Mouse (Mus musculus) v-Abl transformed pro-B cells (cell line): ENCODE data around the gene Olfml3.

Source experiments
- in situ Hi-C, 2 experiments: fragments of 400-800 bp; cut with MboI; formaldehyde crosslinking; loops; one replicate each; pipeline ENCODE4 v1.15.1; 2025; ENCODE audit not compliant: unreplicated experiment in 2 of 2

Gene Olfml3

DNA sequence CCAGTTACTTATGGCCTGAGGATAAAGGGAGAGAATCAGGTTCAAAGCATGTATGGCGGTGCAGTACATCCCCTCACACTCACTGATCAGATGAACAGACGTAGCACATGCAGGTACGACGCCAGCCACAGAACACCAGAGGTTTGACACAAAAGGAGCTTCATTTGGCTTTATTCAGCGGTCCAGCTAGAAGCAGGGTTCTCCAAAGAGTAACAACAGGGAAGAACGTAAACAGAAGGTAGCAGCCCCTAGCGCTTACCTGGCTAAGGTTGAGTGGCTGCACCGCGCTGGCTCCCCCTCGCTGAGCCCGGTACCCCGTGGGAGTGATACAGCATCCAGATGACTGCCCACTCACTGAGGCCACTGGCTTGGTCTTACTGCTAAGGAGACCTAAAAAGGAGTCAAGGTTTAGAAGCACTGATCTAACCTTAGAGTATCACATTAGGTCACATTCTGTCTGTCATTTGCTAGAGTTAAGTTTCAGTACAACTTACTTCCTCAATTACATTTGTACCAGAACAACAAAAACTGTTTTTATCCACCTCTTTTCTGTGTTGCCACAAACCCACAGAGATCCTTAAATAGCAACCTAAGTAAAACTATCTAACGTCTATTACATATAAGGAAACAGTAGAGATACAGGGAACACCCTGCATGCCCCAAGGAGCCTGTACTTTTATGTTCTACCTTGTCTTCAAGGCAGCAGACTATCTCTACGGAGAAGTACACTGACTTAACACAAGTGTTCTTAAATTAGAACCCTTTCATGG, 7.4 kb upstream of the Olfml3 start:
- in situ Hi-C loops: loop anchor here in 1 of 2 experiments (25.0 kb wide), 1 partner anchor 708 kb away; no protein-coding TSS in a partner anchor

DNA sequence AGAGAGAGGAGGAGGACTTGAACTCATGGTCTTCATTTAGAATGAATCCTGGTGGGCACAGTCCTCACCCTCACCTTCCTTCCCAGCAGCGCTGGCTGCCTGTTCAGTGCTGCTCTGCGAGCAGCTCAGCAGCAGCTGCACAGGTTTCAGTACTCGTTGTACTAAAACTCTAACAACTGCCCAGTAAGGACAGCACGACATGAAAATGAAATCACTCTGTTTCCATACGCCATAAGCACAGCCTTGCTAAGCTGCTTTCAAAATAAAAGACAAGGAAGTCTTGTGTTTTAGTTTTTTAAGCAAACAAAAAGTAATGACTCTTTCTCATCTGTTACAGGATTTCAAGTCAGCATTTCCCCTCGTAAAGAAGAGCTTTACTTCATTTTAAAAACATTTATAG, 5.4 kb upstream of the Olfml3 start:
- in situ Hi-C loops: loop anchor here (5.0 to 25.0 kb wide), 2 partner anchors 44 to 706 kb away; no protein-coding TSS in a partner anchor

DNA sequence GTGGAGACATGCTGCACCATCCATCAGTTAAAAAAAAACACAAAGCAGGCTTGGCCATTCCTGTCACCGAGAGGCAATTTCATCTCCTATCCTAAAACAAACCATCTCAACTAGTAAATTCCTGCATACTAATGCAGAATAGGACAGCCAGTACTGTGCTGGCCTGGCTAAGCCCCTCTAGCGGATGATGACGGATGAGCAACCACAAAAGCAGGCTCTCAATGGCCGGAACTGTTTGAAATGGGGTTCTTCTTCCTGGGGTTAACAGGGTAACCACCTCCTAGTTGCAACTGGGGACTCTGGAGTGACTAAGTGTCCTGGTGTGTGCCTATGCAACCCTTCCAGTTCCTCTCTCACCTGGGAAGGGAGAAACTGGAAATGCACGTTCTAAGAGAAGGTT, 2.5 kb upstream of the Olfml3 start:
- in situ Hi-C loops: loop anchor here (5.0 to 25.0 kb wide), 2 partner anchors 47 to 703 kb away; no protein-coding TSS in a partner anchor

DNA sequence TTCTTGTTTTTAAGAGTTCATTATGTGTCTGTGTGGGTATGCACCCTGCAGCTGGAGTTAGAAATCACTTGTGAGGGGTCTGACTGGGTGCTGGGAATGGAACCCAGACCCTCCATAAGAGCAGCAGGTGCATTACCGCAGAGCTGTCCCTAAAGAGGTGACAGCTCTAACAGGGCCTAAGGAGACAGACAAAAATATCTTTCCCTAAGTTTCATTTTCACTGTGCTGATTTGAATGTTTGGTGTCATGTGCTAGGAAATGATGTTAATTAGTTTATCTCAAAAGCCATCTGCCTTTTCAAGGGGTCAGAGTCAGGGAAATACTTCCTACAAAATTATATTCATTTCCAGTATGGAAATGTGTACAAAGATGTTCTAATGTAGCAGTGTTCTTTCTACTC, 1.5 kb upstream of the Olfml3 start, which contains the start of gene Gm10964:
Gm10964 (plus strand) TSS at position 38 of the 400 bp plus-strand sequence.
- in situ Hi-C loops: loop anchor here (5.0 to 25.0 kb wide), 9 partner anchors 145 to 945 kb away; no protein-coding TSS in a partner anchor

DNA sequence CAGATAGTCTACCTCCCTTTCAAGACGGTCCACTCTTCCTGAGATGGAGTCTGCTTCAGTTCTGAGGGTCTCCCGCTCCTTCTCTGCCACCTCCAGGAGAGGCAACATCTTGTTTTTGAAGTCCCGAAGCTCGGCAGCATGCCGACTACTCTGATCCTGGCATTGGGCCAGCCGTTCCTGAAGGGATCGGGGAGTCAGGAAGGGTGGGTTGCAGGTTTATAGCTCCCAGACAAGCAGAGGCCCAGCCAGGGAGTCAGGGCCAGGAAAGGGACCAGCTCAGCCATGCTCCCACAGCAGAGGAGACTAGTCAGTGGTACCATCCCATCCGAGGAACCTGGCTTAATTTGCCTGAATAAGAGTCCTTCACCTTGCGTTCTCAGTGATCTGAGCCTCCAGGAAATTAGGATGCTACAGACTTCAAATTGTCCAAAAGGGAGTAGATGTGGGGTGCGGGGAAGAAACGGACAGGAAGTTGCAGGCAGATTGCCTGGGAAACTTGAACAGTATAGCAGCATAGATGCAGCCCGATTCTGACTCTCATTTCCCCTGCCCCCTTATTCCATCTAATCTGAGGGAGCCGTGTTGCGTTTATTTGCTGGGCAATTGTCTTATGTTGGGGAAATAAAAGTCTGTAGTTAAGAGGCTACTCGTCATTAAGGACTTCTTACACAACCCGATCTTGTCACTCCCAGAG, 593 bp downstream of the Olfml3 start:
- in situ Hi-C loops: loop anchor here (5.0 to 25.0 kb wide), 9 partner anchors 148 to 948 kb away; no protein-coding TSS in a partner anchor

GRCm38 (mm10) chr3:103735776-103736600, 1.8 kb downstream of the Olfml3 start:
- in situ Hi-C loops: loop anchor here (5.0 to 25.0 kb wide), 9 partner anchors 149 to 949 kb away; no protein-coding TSS in a partner anchor

GRCm38 (mm10) chr3:103734696-103735519, 2.9 kb downstream of the Olfml3 start:
- in situ Hi-C loops: loop anchor here (5.0 to 25.0 kb wide), 9 partner anchors 150 to 950 kb away; no protein-coding TSS in a partner anchor

GRCm38 (mm10) chr3:103733799-103734695, 3.8 kb downstream of the Olfml3 start:
- in situ Hi-C loops: loop anchor here (10.0 to 25.0 kb wide), 6 partner anchors 151 to 951 kb away; no protein-coding TSS in a partner anchor

- in situ Hi-C loops: loop anchor here (10.0 to 25.0 kb wide), 6 partner anchors 152 to 952 kb away; no protein-coding TSS in a partner anchor
Observed at GRCm38 (mm10) chr3:103733176-103733575, 4.6 kb downstream of the Olfml3 start.

DNA sequence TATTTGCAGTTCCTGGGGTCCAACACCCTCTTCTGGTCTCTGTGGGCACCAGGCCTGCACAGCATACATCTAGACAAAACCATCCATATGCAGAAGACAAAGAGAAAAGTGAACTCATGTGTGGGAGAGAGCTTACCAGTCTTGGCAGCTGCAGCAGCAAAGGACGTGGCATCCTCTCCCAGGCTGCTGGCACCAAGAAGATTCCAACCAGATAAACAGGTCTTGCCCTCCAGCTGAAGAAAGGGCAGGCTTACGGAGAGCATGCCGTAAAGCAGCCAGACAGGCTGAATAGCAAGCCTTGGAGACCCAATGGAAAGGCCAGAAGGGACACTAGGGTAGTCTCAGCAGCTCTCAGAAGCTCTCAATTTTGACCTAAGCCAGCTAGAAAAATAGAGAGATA, 5.7 kb downstream of the Olfml3 start:
- in situ Hi-C loops: loop anchor here (10.0 to 25.0 kb wide), 6 partner anchors 153 to 953 kb away; no protein-coding TSS in a partner anchor

- in situ Hi-C loops: loop anchor here (10.0 to 25.0 kb wide), 7 partner anchors 155 to 955 kb away; no protein-coding TSS in a partner anchor
Observed at GRCm38 (mm10) chr3:103729850-103730249, 8.0 kb downstream of the Olfml3 start.

- in situ Hi-C loops: loop anchor here (10.0 to 25.0 kb wide), 3 partner anchors 293 to 691 kb away; no protein-coding TSS in a partner anchor
Observed at GRCm38 (mm10) chr3:103727813-103728326, 9.9 kb downstream of the Olfml3 start.

DNA sequence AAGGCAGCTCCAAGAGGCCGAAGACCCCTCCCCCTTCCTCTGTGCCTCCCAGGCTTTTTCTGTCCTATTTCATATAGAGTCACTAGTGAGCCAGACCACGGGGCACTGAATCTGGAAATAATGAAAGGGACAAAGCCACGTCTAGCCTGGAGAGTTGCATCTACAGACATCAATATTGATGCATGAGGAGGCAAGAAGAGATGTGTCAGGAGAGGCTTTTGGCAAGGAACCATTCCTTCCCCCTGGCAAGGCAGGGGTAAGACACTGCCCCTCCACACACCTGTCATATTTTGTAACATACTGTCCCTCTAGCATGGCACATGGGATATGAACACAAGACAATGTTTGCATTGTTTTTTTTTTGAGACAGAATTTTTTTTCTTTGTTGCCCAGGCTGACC, 11.2 kb downstream of the Olfml3 start:
- in situ Hi-C loops: loop anchor here (10.0 to 25.0 kb wide), 3 partner anchors 292 to 689 kb away; no protein-coding TSS in a partner anchor

- in situ Hi-C loops: loop anchor here (10.0 kb wide), 2 partner anchors 289 to 329 kb away; no protein-coding TSS in a partner anchor
Observed at GRCm38 (mm10) chr3:103724137-103724536, 13.7 kb downstream of the Olfml3 start.

DNA sequence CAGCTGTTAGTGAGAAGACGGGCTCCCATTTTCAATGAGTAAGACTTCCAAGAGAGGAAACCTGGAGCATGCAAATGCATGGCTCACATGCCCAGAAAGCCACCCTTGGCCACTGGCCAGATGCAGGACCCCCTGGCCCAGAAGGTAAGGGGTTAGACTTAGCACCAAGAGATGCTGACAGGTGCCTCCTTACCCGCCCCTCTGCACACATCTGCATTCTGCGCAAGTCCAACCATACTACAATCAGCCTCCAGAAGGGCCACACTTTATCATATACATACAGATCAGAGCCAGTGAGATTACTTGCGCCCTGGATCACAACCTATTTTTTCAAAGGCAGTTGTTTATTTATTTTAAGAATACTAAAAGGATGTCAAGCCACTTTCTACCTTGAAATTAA, 19.1 kb downstream of the Olfml3 start:
- in situ Hi-C loops: no loop called here

DNA sequence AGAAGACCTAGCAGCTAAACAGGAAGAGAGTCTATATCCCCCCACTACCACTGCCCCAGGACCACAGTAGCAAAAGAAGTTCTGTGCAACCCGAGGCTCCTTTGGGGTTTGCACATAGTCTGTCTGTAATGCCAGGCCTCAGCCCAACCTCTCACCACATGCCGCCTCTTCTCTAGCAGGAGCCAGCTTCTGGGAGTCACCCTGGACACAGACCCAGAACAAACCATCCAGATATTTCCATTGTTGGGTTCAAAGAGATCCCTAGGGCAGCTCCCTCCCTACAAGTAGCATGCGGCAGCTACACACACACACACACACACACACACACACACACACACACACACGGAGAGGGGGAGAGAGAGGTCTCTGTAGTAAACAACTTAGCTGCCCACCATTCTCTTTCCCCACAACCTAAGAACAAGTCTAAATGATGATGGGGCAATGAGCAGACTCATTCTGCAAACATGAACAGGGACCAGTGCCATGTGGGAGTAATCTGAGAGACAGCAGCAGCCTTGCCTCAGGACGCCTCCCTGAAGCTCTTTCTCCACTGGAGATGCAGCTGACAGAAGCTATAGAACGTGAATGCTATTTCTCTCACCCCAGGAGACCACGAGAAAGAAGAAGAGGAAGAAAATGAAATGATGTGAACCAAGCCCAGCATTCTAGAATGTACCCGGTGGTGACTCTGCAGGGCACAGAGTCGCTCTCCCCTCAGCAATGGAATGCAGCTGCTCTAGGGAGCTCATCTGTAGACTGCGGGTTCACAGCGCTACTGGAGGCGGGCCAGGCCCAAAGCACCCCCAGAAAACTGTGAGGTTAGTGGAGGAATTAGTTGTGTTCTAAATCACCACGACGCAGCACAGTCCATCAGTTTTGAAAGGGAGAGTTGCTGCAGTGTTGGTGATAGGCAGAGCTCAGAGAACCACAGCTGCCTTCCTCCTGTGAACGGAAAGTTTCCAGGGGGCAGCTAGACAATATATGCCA, 20.7 kb downstream of the Olfml3 start:
- in situ Hi-C loops: no loop called here
